Mouse (Mus musculus) fibroblast of lung, adult 2 months (primary cell): ENCODE measurements around the gene Olfr136.

Experiments used
- DNase-seq: peaks from one replicate; pipeline ENCODE4 v3.0.0-alpha.2; 2011; ENCODE audit warnings: low read depth

The Olfr136 gene

GRCm38 (mm10) chr17:38329531-38329930 lies at the start of gene Olfr136:
Olfr136 (plus strand) TSS chr17:38329831.
- no peak for DNase-seq

- no peak for DNase-seq
Measured at GRCm38 (mm10) chr17:38307470-38307869, 22.2 kb upstream of the Olfr136 start, which contains the start of gene Olfr137. Olfr137 (minus strand) TSS chr17:38307570.
